Mouse (Mus musculus): ENCODE data around the gene Tmem165. TPM values are rescaled to one million over a fixed set of nuclear protein-coding genes. Genes with fewer than 3 reads are reported as not detected.

Gene Tmem165
- polyA plus RNA-seq, 1 experiment from 2014 or later = 69.9 TPM

DNA sequence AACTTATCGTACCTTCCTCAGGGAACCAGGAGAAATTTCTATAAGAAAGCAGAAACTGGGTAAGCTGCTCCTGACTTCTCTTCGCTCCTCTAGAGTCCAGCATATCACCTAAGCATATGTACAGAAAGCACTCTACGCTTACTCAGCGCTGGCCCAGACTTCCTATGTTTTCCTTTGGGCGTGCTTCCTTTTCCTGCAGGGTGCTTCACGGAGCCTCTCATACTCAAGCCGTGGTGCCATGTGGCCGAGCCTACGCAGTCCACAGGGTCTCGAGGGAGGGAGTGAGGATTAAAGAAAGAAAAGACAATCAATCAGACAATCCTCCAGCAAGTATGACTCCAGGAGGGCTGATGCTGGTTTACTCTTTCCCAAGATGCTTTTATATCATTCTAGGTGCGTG, 6.8 kb upstream of the Tmem165 start:
- no peaks in the 10 kb centered on the region for H3K27me3 ChIP-seq (ENCODE audit: insufficient read depth, poor library complexity, severe bottlenecking)
- 69% methylated on average over 11 of the region's 11 CpGs for WGBS
- H3K27ac ChIP-seq = no peak overlapping the region

DNA sequence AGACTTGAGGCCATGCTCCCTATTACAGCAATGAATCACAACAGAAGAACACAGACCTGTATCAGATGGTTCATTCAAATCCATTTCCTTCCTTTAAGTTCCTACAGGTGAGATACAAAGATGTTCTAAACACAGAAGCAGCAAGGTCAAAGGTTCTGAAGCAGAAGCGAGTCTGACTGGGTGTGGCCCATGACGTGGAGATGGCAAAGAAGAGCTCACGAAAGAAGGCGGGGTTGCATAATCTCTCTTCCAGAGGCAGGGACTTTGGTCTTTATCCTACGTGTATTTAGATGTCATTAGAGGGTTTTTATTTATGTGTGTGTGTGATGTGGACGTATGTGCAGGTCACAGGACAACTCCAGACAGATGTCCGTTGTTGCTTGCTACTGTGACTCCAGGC, 6.0 kb upstream of the Tmem165 start:
- H3K4me1 ChIP-seq (replicated peaks) = 0 out of 2 replicates have a peak, but pooled peaks cover 7% of the 10 kb centered on the region
- no peak overlapping the region for H3K27ac ChIP-seq
- whole genome bisulfite sequencing = 87% methylated on average over 7 of the region's 7 CpGs
- H3K9me3 ChIP-seq = no peaks in the 10 kb centered on the region
- H3K27me3 ChIP-seq (ENCODE audit: insufficient read depth, poor library complexity, severe bottlenecking) = peaks cover 5% of the 10 kb centered on the region; the same call in 1 of the 2 replicates
- no peak for DNase-seq (ENCODE audit: low spot score)
- H3K36me3 ChIP-seq = no peaks in the 10 kb centered on the region
- no peak overlapping the region for H3K4me3 ChIP-seq

More for the DNA sequence above, 6.8 kb upstream of the Tmem165 start:
- DNase-seq (ENCODE audit: low spot score) = no peak
- 0 out of 2 replicates have a peak, but pooled peaks cover 7% of the 10 kb centered on the region for H3K4me1 ChIP-seq (replicated peaks)
- H3K36me3 ChIP-seq = no peaks in the 10 kb centered on the region
- no peaks in the 10 kb centered on the region for H3K9me3 ChIP-seq
- H3K4me3 ChIP-seq = no peak overlapping the region

DNA sequence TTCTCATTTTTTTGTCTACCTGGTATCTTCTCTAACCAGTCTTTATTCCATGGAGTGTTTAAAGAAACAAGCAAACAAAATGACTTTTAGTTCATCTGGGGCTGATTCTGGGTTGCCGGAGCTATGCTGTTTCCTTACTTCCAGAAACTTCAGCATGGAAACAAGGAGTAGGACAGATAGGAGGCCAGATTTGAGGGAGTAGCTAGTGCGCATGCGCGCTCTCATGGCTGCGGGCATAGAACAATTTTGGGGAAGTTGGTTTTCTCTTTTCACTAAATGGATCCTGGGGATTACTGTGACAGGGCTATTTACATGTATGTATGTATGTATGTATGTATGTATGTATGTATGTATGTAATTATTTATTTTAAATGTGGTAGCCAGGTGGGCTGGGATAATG, 4.5 kb upstream of the Tmem165 start:
- no peak for DNase-seq (ENCODE audit: low spot score)
- no peak overlapping the region for H3K4me3 ChIP-seq
- H3K4me1 ChIP-seq (replicated peaks) = peaks cover 14% of the 10 kb centered on the region
- no peaks in the 10 kb centered on the region for H3K9me3 ChIP-seq
- WGBS = 98% methylated on average over 5 of the region's 5 CpGs
- no peaks in the 10 kb centered on the region for H3K36me3 ChIP-seq
- H3K27ac ChIP-seq = no peak overlapping the region
- H3K27me3 ChIP-seq (ENCODE audit: insufficient read depth, poor library complexity, severe bottlenecking) = peaks cover 8% of the 10 kb centered on the region; the same call in 1 of the 2 replicates

DNA sequence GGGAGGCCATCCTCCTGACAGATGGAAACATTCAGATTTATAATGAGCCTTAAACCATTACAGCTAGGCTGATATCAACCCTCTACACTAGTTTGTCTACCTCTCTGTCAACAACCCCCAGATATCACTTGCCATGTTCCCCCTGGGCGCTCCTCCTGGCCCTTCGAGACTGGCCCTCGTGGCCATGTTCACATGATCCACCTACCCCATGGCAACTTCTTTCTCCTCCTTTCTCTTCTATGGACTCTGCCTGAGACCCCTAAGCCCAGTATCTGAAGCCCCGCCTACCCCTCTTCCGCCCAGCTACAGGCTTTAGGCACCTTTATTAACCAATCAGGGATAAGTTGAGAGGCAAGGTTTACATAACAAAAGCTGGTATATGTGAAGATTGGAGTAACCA, 3.9 kb upstream of the Tmem165 start:
- no peak overlapping the region for H3K27ac ChIP-seq
- DNase-seq (ENCODE audit: low spot score) = no peak
- no peaks in the 10 kb centered on the region for H3K9me3 ChIP-seq
- no peak overlapping the region for H3K4me3 ChIP-seq
- H3K36me3 ChIP-seq = no peaks in the 10 kb centered on the region
- 85% methylated on average over 5 of the region's 5 CpGs for WGBS
- peaks cover 8% of the 10 kb centered on the region; the same call in 1 of the 2 replicates for H3K27me3 ChIP-seq (ENCODE audit: insufficient read depth, poor library complexity, severe bottlenecking)
- H3K4me1 ChIP-seq (replicated peaks) = peaks cover 14% of the 10 kb centered on the region

DNA sequence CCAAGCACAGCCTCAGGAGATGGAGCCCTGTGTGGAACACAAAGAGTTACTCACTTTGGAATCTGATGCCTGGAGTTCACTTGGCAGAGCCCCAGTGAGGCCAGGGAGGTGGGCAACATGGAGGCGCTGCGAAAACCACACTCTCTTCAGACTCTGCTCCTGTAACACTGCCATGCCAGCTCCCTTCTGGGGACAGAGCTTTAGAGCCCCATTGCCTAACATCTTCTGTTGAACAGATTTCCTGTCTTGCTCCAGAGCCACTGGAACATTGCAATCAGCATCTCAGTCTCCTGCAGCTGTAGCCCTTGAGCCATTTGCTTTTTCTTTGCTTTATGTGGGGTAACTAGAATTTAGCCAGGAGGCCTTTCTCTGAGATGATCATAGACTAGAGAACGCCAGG, 1.4 kb upstream of the Tmem165 start:
- no peak overlapping the region for H3K27ac ChIP-seq
- no peaks in the 10 kb centered on the region for H3K9me3 ChIP-seq
- H3K36me3 ChIP-seq = peaks cover 12% of the 10 kb centered on the region
- no peak overlapping the region for H3K4me3 ChIP-seq
- WGBS = 62% methylated on average over 3 of the region's 3 CpGs
- H3K27me3 ChIP-seq (ENCODE audit: insufficient read depth, poor library complexity, severe bottlenecking) = peaks cover 8% of the 10 kb centered on the region; the same call in 1 of the 2 replicates
- peaks cover 24% of the 10 kb centered on the region for H3K4me1 ChIP-seq (replicated peaks)
- no peak for DNase-seq (ENCODE audit: low spot score)

DNA sequence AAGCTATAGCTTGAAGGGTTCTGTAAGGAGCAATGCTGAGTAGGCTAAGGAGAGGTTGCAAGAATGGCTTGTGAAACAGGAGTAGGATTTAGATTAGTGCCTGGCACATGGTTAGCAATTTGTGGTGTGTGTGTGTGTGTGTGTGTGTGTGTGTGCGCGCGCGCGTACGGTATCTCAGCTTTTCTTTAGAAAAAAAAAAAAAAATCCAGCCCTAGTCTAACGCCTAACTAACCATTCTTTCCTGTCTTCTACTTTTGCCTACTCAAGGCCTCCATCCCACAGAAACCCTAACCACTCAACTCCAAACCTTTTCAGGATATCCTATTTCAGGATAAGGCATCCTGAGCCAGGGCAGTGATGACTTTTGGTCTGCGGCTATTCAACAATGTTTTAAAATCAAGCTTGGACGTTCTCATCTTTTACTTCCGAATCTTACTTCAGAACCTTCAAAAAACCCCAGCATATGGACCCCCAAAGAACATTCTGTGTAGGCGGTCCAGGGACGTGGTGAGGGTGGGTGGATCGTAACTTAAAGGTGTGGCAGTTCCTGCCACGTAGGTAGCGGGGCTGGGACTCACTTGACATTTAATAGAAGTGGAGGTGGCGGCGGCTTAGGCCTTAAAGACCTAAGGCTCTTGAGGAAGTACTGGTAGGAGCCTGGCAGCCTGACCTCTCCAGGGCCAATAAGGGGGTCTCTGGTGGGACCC, 484 bp upstream of the Tmem165 start:
- 41% methylated on average over 17 of the region's 17 CpGs for WGBS
- Histone ChIP-seq H3K4me3 (peak overlapping the region; percentile 88), H3K4me1 (replicated peaks) (peaks cover 27% of the 10 kb centered on the region), H3K27ac (peak overlapping the region; percentile 98), H3K27me3 (ENCODE audit: insufficient read depth, poor library complexity, severe bottlenecking) (peaks cover 8% of the 10 kb centered on the region; the same call in 1 of the 2 replicates), H3K36me3 (peaks cover 19% of the 10 kb centered on the region), H3K9me3 (no peaks in the 10 kb centered on the region)
- no peak for DNase-seq (ENCODE audit: low spot score)

DNA sequence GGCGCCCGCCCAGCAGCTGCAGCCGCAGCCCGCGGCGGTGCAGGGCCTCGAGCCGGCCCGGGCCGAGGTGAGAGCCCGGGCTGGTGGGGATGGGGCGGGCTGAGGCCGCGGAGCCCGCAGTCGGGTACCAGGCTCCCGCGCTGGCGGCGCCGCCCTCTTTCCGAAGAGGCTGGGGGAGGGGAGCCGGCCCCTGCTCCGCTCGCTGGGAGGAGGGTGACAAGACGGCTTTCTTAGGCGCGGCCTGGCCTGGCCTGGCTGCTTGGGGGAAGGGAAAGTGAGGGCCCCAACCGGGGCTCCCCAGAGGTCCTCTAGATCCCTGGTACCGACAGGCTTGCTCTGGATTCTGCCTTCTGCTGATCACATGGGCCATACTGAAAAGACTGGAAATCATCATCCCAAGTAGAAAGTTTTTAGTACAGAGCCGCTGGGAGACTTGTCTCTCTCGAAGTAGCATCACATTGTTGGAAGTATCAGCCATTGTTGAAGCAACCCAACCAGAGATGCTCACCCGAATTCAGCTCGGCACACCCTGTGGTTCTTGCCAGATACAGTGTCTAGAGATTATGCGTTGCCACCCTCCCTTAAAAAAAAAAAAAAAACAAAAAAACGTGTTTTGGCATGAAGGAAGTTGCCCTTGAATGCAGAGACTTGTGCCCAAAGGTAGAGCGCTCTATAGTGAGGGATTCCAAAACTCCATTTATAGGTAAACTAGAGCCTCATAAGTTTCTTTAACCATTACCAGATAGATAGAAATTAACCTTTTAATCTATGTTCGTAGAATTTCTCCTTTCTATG, 803 bp downstream of the Tmem165 start:
- WGBS = 4% methylated on average over 38 of the region's 38 CpGs
- DNase-seq (ENCODE audit: low spot score) = peak; percentile 87
- Histone ChIP-seq H3K27me3 (ENCODE audit: insufficient read depth, poor library complexity, severe bottlenecking) (peaks cover 8% of the 10 kb centered on the region; the same call in 1 of the 2 replicates), H3K27ac (peak overlapping the region; percentile 98), H3K36me3 (peaks cover 19% of the 10 kb centered on the region), H3K9me3 (no peaks in the 10 kb centered on the region), H3K4me3 (peak overlapping the region; percentile 88), H3K4me1 (replicated peaks) (peaks cover 30% of the 10 kb centered on the region)

DNA sequence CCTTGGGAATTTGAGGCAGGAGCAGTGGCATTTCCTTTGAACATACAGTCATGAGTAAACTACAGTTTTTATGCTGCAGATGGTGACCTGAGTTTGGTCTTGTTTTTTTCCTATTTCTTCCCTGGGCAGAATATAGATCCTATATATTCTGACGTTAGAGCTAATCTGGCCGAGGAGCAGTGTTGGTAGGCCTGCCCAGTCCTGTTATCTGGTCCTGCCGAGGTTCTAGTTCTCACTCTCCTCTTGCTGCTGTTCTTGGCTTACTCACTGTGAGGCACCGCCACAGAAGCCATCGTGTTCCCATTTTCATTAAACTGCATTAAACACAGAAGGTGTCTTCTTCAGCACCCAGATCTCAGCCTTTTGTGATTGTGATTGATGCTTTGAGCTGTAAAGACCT, 4.2 kb downstream of the Tmem165 start:
- no peaks in the 10 kb centered on the region for H3K9me3 ChIP-seq
- H3K4me3 ChIP-seq = no peak overlapping the region
- peaks cover 35% of the 10 kb centered on the region for H3K4me1 ChIP-seq (replicated peaks)
- no peak overlapping the region for H3K27ac ChIP-seq
- WGBS = 88% methylated on average over 5 of the region's 5 CpGs
- peaks cover under 1% of the 10 kb centered on the region; the same call in 1 of the 2 replicates for H3K27me3 ChIP-seq (ENCODE audit: insufficient read depth, poor library complexity, severe bottlenecking)
- peaks cover 40% of the 10 kb centered on the region for H3K36me3 ChIP-seq
- no peak for DNase-seq (ENCODE audit: low spot score)

DNA sequence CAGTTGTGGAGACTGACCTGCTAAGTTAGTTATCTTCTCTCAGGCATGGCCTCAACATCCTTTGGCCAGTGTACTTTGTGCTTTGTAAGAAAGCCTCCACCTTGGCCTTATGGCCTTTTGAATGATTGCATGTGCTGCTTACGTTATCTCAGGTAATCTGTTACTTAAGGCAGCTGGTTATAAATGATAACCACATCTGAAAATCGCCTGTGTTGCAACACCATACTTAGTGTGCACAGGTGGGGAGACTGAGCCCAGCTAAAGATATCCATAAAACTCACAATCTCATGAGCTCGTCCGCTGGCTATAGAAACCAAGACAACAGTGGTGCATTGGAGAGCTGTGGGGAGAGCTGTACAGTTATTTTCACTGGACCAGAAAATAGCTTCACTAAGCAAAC, 6.9 kb downstream of the Tmem165 start:
- Histone ChIP-seq H3K4me1 (replicated peaks) (peaks cover 20% of the 10 kb centered on the region), H3K27me3 (ENCODE audit: insufficient read depth, poor library complexity, severe bottlenecking) (no peaks in the 10 kb centered on the region), H3K27ac (no peak overlapping the region), H3K9me3 (no peaks in the 10 kb centered on the region), H3K4me3 (no peak overlapping the region), H3K36me3 (peaks cover 57% of the 10 kb centered on the region)
- DNase-seq (ENCODE audit: low spot score) = no peak
- WGBS = 91% methylated on average over 4 of the region's 4 CpGs

DNA sequence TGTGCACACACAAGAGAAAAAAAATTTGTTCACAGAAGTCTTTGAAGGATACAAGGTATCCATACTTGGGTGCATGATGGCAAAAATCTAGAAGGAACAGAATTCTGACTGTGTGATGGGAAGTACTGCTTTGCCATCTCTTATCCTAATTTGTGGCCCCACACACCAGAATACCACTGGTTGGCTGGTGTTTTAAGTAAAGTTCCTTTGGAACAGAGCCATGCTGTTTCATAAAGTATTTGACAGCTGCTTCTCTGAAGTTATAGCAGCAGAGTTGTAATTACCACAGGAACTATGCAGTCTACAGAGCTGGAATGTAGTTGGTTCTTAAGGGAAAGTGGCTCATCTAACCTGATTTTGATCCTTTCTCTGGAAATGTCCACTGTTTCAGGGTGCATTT, 9.4 kb downstream of the Tmem165 start:
- peaks cover 64% of the 10 kb centered on the region for H3K36me3 ChIP-seq
- H3K27ac ChIP-seq = no peak overlapping the region
- no peaks in the 10 kb centered on the region for H3K27me3 ChIP-seq (ENCODE audit: insufficient read depth, poor library complexity, severe bottlenecking)
- H3K9me3 ChIP-seq = no peaks in the 10 kb centered on the region
- no peak overlapping the region for H3K4me3 ChIP-seq
- H3K4me1 ChIP-seq (replicated peaks) = peaks cover 9% of the 10 kb centered on the region; the same call in 1 of the 2 replicates
- no peak for DNase-seq (ENCODE audit: low spot score)

DNA sequence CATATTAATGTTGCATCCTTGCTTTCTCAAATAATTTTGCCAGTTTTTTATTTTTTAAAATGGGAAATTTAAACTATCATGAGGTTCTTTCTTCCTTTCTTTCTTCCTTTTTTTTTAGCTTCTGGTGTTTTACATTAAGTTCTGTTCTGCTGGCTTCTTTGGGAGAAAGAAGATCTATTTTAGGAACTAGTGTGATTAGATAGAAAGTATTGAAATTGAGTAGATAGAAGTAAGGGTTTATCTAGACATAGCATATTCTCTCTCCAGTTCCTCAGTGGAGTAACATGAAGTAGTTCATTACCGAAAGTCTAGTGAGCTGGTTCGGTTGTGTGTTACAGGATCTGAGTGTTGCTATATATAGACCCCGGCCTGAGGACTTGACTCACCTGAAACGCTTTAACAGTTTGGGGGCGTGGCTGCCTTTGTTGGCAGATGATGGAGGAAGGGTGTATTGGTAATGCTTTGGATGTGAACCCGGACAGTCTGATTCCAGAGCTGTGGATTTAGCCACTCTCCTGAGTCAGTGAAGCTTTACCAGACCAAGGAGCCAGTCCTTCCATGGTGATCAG, 10.8 kb downstream of the Tmem165 start:
- H3K36me3 ChIP-seq = peaks cover 76% of the 10 kb centered on the region
- 90% methylated on average over 6 of the region's 6 CpGs for WGBS

DNA sequence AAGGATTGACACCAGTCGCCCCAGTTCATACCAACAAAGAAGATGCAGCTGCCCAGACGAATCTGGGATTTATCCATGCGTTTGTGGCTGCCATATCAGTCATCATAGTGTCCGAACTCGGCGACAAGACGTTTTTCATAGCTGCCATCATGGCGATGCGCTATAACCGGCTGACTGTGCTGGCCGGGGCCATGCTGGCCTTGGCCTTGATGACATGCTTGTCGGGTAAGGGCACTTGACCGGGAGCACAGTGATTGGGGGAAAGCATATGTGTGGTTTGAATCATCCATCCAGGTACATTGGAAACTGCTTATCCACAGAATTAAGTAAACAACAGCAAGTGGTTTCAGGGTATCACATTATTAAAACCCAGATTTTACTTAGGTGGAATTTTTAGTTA, 15.7 kb downstream of the Tmem165 start:
- Histone ChIP-seq H3K36me3 (peaks cover 92% of the 10 kb centered on the region), H3K4me3 (no peak overlapping the region), H3K27ac (no peak overlapping the region), H3K9me3 (no peaks in the 10 kb centered on the region), H3K27me3 (ENCODE audit: insufficient read depth, poor library complexity, severe bottlenecking) (no peaks in the 10 kb centered on the region), H3K4me1 (replicated peaks) (no peaks in the 10 kb centered on the region)
- 95% methylated on average over 13 of the region's 13 CpGs for WGBS
- no peak for DNase-seq (ENCODE audit: low spot score)

More for the DNA sequence above, 10.8 kb downstream of the Tmem165 start:
- Histone ChIP-seq H3K4me1 (replicated peaks) (peaks cover 6% of the 10 kb centered on the region; the same call in 1 of the 2 replicates), H3K27me3 (ENCODE audit: insufficient read depth, poor library complexity, severe bottlenecking) (no peaks in the 10 kb centered on the region), H3K4me3 (no peak overlapping the region), H3K9me3 (no peaks in the 10 kb centered on the region), H3K27ac (no peak overlapping the region)
- no peak for DNase-seq (ENCODE audit: low spot score)

DNA sequence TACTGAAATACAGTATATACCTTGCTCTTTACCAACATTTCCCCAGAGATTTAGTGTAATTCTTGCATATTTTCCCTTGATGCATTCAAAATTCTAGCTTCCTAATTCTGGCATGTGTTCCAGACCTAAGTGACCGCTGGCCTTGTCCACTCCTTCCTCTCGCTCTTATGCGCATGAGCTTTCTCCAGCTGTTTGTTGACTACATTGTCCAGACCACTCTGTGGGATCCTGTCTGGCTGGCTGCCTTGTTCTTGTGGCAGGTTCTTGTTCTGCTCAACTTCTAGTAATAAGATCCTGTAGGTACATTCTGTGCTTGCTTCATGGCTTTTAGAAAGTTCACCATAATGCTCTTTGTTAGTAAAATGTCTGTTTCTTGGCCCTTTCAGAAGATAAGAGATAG, 19.5 kb downstream of the Tmem165 start:
- Histone ChIP-seq H3K27me3 (ENCODE audit: insufficient read depth, poor library complexity, severe bottlenecking) (no peaks in the 10 kb centered on the region), H3K27ac (no peak overlapping the region), H3K9me3 (no peaks in the 10 kb centered on the region), H3K4me3 (no peak overlapping the region), H3K36me3 (peaks cover 98% of the 10 kb centered on the region), H3K4me1 (replicated peaks) (no peaks in the 10 kb centered on the region)
- WGBS = 90% methylated on average over 3 of the region's 3 CpGs
- DNase-seq (ENCODE audit: low spot score) = no peak
